Mouse (Mus musculus): ENCODE measurements around the gene Zfp672.

DNA sequence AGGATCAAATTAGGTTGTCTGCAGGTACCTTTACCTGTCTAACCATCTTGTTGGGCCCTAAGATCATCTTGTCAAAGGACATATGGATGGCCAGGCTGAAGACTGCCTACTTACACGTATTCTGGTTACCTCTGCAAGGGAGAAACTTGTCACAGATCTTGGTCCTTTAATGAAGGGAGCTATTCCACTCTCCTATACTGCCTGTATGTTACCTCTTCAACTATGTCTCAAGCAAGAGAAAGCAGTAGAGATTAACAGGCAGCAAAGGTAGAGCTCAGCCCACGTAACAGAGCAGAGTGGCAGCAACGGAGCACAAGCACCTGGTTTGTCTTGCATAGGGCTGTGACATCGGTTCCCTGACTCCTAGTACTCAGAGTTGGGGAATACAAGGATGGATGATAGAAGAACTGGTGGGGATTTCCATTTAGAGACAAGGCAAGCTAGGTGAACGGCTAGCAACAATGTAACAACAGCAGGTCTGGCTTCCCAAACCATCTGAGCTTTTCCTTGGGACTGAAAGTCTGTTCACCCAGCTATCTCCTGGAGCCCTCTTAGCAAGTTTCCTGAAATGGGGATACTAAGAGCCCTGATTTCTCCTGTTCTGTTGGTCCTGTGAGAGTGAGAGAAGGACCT is 14.5 kb downstream of the Zfp672 start:
- TF ChIP-seq POLR2A (IDR thresholded peaks at IDR 0.05; ENCODE audit: low read depth, low read length) (no peak), CTCF (IDR thresholded peaks at IDR 0.05; ENCODE audit: extremely low read depth, insufficient read length, insufficient replicate concordance, low read depth, low read length) (no peak)

Data from small intestine, adult 2 months (tissue).